Mouse (Mus musculus) testis, adult 2 months (tissue): ENCODE data around the gene Cd8a.

Source experiments
- CTCF ChIP-seq: fragments of 200-500 bp; IDR thresholded peaks from 2 replicates; pipeline ENCODE4 v1.5.1; 2012; ENCODE audit warnings: low read depth, mild to moderate bottlenecking, inconsistent platforms, low read length, moderate library complexity; ENCODE audit not compliant: control insufficient read depth, insufficient read depth, insufficient replicate concordance
- POLR2A ChIP-seq: fragments of 200-500 bp; IDR thresholded peaks from 2 replicates; pipeline ENCODE4 v1.6.1; 2012; ENCODE audit warnings: low read depth, mild to moderate bottlenecking, inconsistent platforms, low read length, moderate library complexity; ENCODE audit not compliant: control insufficient read depth

DNA sequence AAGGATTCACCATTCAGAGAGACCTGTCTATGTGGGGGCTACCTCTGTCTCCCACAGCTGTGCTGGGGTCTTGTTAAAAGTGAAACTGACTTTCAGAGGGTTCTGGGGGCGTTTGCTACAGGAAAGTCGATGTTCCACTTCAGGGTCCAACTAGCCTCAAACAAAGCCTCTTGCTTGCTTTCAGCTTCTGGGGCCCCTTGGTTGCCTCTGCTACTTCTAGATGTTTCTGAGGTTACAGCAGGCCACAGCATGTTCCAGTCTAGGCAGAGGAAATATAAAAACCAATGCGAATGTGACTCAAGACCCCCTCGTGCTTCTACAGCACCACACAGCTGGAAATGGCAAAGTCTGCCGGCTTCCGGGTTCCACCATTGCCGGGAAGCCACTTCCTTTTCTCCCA is 15.7 kb upstream of the Cd8a start:
- TF ChIP-seq CTCF (no peak), POLR2A (no peak)
